ENCODE assay signal across 8 mouse cellular contexts in the genomic region with DNA sequence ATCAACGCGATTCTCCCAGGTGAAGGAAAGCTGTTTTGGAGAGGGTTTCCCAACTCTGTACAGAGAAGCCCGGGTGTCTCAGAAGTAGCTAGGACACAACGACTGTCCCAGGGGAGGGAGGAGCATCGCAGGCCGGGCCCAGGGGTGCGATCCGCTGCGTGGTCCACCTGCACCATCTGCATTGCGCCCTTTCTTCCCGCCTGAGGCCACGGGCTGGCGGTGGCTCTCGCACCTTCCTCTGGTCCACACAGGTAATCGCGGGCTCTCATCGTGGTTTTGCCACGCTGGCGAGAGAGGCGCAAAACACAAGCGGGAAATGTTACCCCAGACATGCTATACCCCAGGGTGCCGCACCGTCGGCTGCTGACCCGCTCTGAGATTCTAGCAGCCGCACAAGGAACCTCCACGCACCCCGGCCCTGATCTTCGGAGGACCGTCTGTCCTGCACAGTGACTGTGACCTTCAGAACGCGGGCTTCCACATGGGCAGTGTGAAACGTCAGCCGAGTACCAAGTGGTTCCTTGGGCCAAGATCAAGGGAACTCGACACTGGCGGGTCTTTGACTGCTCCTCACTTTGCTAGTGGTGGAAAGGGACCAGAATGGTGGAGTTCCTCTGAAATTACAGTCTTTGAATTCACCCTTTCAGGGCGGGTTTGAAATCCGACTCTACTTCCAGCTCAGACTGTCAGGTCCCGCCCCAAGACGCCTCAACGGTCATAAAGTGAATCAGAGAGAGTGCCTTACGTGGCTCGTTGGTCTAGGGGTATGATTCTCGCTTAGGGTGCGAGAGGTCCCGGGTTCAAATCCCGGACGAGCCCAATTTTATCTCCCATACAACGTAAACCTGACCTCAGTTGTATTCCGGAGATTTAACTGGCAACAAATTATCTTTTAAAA. TPM values are rescaled to one million over a fixed set of nuclear protein-coding genes. Genes with fewer than 3 reads are reported as not detected.
DNase-seq lines count a peak whose midpoint lies in the region.

No protein-coding gene starts in this region.

- peak; percentile 30 for DNase-seq in cerebellum, adult 11 months
- DNase-seq in cerebellum, adult 9-11 months: no peak
- peak; percentile 94 for DNase-seq in embryo, embryonic 10 days (ENCODE audit: low spot score)
- DNase-seq in gastrocnemius, postnatal 10 days: peak; percentile 54
- DNase-seq in hindlimb bud, embryonic 11.5 days (ENCODE audit: extremely low spot score, low read depth, low spot score): peak; percentile 89
- peak; percentile 21 for DNase-seq in left cerebral cortex, postnatal 4 days
- DNase-seq in mesoderm, embryonic 11.5 days (ENCODE audit: low read depth, low spot score): peak; percentile 90
- peak; percentile 58 for DNase-seq in skeletal muscle tissue, adult 2 months (ENCODE audit: low read depth, low spot score)

- intact Hi-C loops in left cerebral cortex, postnatal 4 days (cut with DNase I): no loop called here

RNA-seq across cellular contexts. Expression of a gene that starts 18.4 kb away (rescaled TPM):
- 10 to 100 TPM; 50.9 to 58.2 TPM for total RNA-seq in gastrocnemius, postnatal 10 days (2021)
- 10 to 100 TPM; 37.1 to 42.6 TPM for total RNA-seq in left cerebral cortex, postnatal 4 days (2021)

RNA-seq across cellular contexts. Expression of a gene that starts 37.6 kb away (rescaled TPM):
- under 1 TPM; 0.43 to 0.63 TPM for total RNA-seq in gastrocnemius, postnatal 10 days (2021)
- total RNA-seq in left cerebral cortex, postnatal 4 days (2021): not detected

RNA-seq across cellular contexts. Expression of a gene that starts 49.9 kb away (rescaled TPM):
- total RNA-seq in gastrocnemius, postnatal 10 days (2021): 100 to 1,000 TPM; 828 to 975 TPM
- 100 to 1,000 TPM; 211 to 236 TPM for total RNA-seq in left cerebral cortex, postnatal 4 days (2021)

RNA-seq across cellular contexts. Expression of a gene that starts 56.0 kb away (rescaled TPM):
- 10 to 100 TPM; 48.1 to 52.6 TPM for total RNA-seq in gastrocnemius, postnatal 10 days (2021)
- total RNA-seq in left cerebral cortex, postnatal 4 days (2021): 10 to 100 TPM; 72.5 to 75.8 TPM
